Mouse (Mus musculus) right cerebral cortex, postnatal 4 days (tissue): ENCODE measurements at regions not wholly inside any gene's neighbourhood (a gene's known extent, or its start where the extent isn't known, plus 50 kb on each side); places are given as distances from the start of the nearest gene placed in this dataset.
"Not testable (repeated sequence)": the region's sequence is repeated elsewhere in the genome, so short reads cannot be mapped to it uniquely, and the experiment has no call there.

Experiments used
- DNase-seq: peaks from one replicate; pipeline ENCODE4 v3.0.0-alpha.2; 2022

DNA sequence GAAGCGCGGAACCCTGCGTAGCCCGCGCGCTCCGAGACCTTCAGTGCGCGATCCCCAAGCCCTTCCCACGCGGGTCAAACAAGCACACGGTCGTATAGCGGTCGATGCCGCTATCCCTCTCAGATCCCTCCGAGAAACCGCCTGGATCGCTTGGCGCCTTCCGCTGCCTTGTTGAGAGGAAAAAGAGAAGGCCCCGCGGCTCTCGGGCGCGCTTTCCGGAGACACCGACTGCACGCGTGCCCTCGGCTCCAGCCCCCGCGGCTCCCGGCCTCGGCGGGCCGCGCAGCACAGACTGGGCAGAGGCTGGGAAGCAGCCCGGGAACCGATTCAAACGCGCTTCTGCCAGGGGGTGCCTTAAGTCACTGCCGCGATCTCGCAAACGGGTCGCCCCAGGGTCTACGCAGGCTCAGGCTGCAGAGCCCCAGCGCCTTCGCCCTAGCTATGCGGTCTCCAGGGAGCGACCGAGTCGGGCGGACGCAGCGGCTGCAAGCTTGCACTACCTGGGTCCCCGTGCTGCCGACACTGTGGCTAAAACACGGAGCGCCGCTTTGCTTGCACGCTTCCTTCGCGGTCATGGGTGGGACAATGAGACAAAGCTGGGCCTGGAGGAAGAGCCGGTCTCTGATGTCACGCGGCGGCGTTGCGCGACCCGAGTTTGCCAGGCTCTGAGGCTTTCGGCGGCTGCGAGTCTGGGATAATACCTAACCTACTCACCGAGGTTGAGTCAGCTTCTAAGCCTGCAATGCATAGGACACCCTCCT is 87.3 kb downstream of the Crisp4 start:
- peak; percentile 49 for DNase-seq

- DNase-seq, result no peak
These were observed 88.0 kb downstream of the Crisp4 start for GRCm38 (mm10) chr1:18057646-18058210.

- not testable (repeated sequence) for DNase-seq
These were observed 88.7 kb downstream of the Crisp4 start for GRCm38 (mm10) chr1:18057003-18057402.

- no peak for DNase-seq
These were observed 115.5 kb downstream of the Crisp4 start for GRCm38 (mm10) chr1:18030226-18030625.

DNA sequence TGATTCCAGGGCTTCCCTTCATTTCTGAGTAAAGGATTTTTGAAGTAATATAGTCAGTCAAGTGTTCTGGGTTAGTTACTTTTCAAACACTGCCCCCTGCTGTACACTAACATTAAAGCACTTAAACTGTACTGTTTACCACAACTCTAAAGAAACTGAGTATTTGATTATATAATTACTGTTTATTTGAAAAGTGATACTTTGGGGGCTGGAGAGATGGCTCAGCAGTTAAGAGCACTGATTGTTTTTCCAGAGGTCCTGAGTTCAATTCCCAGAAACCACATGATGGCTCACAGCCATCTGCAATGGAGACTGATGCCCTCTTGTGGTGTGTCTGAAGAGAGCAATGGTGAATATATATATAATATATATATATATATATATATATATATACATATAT is 132.8 kb downstream of the Crisp4 start:
- DNase-seq, result not testable (repeated sequence)

DNA sequence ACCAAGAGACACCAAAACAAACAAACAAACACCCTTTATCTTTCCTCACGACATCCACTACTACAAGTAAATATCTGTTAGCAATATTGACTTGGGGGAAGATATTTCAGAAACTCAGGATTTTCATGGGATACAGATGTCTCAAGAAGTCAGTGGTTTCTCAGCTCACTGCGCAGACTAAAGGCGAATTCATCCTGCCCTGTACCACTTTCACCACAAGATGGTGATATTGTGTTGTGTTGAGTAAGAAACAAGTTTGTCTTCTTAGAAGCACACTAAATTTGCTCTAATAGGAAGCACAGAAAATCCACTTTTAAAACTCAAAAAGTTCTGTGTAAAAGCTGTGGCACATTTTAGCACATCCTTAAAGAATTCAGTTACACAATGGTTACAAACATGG is 165.1 kb downstream of the Crisp4 start:
- peak; percentile 11 for DNase-seq

DNA sequence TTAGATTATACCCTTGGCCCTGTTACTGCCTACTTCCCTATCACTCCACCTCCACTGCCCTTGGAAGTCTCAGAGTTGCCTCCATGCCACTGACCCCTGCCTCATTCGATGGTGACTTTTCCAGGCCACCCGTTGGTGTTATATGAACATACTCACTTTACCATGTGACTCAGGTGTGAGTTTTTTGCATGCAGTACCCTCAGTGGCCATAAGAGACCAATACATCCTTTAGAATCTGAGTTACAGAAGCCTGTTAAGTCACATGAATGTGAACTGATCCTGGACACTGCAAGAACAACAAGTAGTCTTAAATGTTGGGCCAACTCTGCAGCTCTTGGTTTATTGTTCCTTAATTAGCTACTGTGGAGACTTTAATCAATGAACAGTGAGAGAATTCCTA is 167.6 kb downstream of the Crisp4 start:
- no peak for DNase-seq

DNA sequence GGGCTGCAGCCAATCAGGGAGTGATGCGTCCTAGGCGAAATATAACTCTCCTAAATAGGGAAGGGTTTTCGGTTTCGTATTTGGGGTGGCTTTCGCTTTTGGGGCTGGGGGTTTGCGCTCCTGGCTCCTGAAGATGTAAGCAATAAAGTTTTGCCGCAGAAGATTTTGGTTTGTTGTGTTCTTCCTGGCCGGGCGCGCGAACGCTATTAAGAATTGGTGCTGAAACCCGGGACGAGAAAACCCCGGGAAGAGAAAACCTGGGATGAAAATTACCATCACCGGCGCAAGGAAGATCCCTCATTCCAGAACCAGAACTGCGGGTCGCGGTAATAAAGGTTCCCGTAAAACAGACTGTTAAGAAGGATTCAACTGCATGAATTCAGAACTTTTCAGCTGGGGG is 188.8 kb downstream of the Crisp4 start:
- DNase-seq, result peak; percentile 2

DNA sequence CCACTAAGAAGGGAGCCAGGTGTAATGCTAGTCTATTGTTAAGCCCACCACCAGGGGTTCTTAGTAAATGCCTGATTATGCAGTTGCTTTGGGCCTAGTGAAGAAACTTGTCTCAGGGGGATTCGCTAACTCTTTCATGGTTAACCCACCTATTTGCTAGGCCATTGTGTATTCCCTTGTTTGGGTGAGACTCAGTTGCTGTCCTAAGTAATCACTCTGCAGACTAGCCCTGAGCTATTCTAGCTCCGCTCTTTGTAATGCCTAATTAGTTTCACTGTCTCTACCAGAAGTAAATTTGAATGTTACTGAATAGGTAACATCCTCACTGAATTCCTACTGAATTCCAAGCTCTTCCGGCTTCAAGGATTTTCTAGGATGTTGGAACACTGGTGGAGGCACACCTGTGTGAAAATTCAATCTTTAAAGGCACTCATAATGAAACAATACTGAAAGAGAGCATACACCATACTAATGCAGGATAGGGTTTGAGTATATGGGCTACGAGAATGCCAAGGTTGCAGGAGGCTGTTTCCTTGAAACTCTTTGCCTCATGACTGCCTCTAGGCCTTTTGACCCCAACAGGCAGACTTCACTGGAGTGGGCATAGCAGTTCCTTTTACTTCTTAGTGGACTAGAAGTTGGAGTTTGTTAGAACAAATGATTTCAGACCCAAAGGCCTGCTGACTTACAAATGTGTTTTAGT is 213.4 kb downstream of the Crisp4 start:
- not testable (repeated sequence) for DNase-seq
